Mouse (Mus musculus) small intestine, adult 2 months (tissue): ENCODE data around the gene Gm13199.

ENCODE experiments used
- CTCF ChIP-seq: fragments of 200-500 bp; IDR thresholded peaks from 2 replicates; pipeline ENCODE4 v1.5.1; 2012; ENCODE audit warnings: low read depth, mild to moderate bottlenecking, control low read depth, inconsistent platforms, low read length, moderate library complexity, mixed read lengths; ENCODE audit not compliant: insufficient replicate concordance, insufficient read length; ENCODE audit errors: extremely low read depth
- POLR2A ChIP-seq: fragments of 200-500 bp; IDR thresholded peaks from 2 replicates; pipeline ENCODE4 v1.6.1; 2012; ENCODE audit warnings: low read depth, mild to moderate bottlenecking, control low read depth, inconsistent platforms, low read length, moderate library complexity

- TF ChIP-seq CTCF, result no peak
- TF ChIP-seq POLR2A, result no peak
Observed at GRCm38 (mm10) chr2:5889412-5889811, 26.7 kb upstream of the Gm13199 start.
